Mouse (Mus musculus) hindbrain, embryonic 15.5 days (tissue): ENCODE results near the gene Tmem252. TPM values are rescaled to one million over a fixed set of nuclear protein-coding genes. Genes with fewer than 3 reads are reported as not detected.

Experiments used
- ATAC-seq: fragments of 200-750 bp; cut with Nextera tagmentation; 2 replicates; pipeline ENCODE4 v1.8.0; 2017; ENCODE audit warnings: low read depth, moderate number of reproducible peaks, moderate TSS enrichment; ENCODE audit not compliant: low FRiP score
- H3K27ac ChIP-seq: fragments of 300-500 bp; sonication (generic); replicated peaks from 2 replicates; pipeline ENCODE4 v1.5.1; 2015; ENCODE audit warnings: mild to moderate bottlenecking, inconsistent platforms
- H3K27me3 ChIP-seq: fragments of 300-500 bp; sonication (generic); 2 replicates; pipeline ENCODE4 v1.6.1; 2015; ENCODE audit warnings: control low read depth, inconsistent platforms
- H3K36me3 ChIP-seq: fragments of 300-500 bp; sonication (generic); 2 replicates; pipeline ENCODE4 v1.6.1; 2015; ENCODE audit warnings: control low read depth, inconsistent platforms
- H3K4me1 ChIP-seq: fragments of 300-500 bp; sonication (generic); replicated peaks from 2 replicates; pipeline ENCODE4 v1.6.1; 2015; ENCODE audit warnings: control low read depth, inconsistent platforms
- H3K4me2 ChIP-seq: fragments of 300-500 bp; sonication (generic); 2 replicates; pipeline ENCODE4 v1.6.1; 2015; ENCODE audit warnings: moderate library complexity, mild to moderate bottlenecking, inconsistent platforms
- H3K4me3 ChIP-seq: fragments of 300-500 bp; sonication (generic); 2 replicates; pipeline ENCODE4 v1.5.1; 2015; ENCODE audit warnings: mild to moderate bottlenecking, inconsistent platforms
- H3K9ac ChIP-seq: fragments of 300-500 bp; sonication (generic); 2 replicates; pipeline ENCODE4 v1.6.1; 2015; ENCODE audit warnings: inconsistent platforms
- H3K9me3 ChIP-seq: fragments of 300-500 bp; sonication (generic); 2 replicates; pipeline ENCODE4 v1.6.1; 2016; ENCODE audit warnings: control low read depth, inconsistent platforms
- WGBS: fragments of 180-500 bp; shearing (Covaris S2); methylation state at CpG from one replicate; pipeline ENCODE4 v1.1.7; 2015; 5-methylcytosine and 5-hydroxymethylcytosine counted together
- polyA plus RNA-seq: library from polyadenylated mRNA; unstranded; fragments of >200 nt; fragmentation: Nextera tagmentation; extraction: Ambion mirVana; gene quantifications from 2 replicates; pipeline ENCODE4 v1.2.1, GENCODE M21; 2015

Gene Tmem252
- polyA plus RNA-seq, 1 experiment from 2014 or later = 2.4 TPM

- Histone ChIP-seq H3K4me1 (peaks cover 3% of the 10 kb centered on the region; the same call in 1 of the 2 replicates), H3K27me3 (no peaks in the 10 kb centered on the region), H3K9me3 (no peaks in the 10 kb centered on the region), H3K4me2 (no peak overlapping the region), H3K27ac (0 out of 2 replicates have a peak overlapping the region, but pooled peaks have one; percentile 9), H3K4me3 (no peak overlapping the region), H3K9ac (no peak overlapping the region), H3K36me3 (no peaks in the 10 kb centered on the region)
- WGBS = 35% methylated on average over 6 of the region's 6 CpGs
- ATAC-seq = no peak
These were observed 21.3 kb upstream of the Tmem252 start for GRCm38 (mm10) chr19:24652342-24653019.

DNA sequence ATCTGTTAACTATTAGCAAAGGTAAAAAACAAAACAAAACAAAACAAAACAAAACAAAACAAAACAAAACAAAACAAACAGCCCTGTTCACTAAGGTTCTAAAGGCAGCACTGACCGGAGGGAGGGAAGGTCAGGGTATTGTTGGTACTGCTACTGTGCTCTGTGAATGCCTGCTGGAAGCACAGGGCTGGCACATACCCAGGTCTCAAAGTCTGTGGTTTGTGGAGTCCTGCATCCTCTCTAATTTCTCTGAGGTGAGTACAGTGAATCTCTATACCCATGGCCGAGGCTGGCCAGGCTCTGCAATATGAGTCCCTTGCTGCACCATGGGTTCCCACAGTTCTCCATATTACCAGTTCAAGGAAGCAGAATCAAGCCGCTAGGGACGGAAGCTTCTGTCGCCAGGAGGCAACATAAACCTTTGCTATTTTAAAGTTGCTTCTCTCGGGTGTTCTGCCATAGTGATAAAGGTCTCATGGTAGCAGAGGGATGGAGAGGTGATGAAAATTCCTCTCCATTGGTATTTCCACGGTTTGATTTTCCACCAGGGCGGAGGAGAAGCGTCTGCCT is 20.5 kb upstream of the Tmem252 start:
- H3K9me3 ChIP-seq = no peaks in the 10 kb centered on the region
- 79% methylated on average over 9 of the region's 9 CpGs for WGBS
- no peak for ATAC-seq

DNA sequence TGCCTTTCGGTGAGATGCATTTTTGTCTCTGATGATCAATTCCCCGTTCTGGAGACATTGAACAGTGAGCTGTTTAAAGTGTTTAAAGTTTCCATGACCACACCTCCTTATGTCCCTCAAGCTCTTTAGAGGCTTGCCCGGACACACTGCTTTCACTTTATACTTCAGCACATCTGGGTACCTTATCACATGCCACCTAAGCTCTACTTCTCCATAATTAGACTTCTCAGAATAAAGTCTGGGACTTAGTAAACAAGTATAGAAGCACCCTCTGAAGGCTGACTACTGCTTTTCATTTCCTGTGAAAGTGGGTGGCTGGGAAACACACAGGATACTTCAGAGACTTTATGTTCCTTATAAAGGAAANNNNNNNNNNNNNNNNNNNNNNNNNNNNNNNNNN is 16.8 kb upstream of the Tmem252 start:
- H3K9me3 ChIP-seq = no peaks in the 10 kb centered on the region
- no peak overlapping the region for H3K4me3 ChIP-seq
- H3K27me3 ChIP-seq = no peaks in the 10 kb centered on the region
- H3K9ac ChIP-seq = no peak overlapping the region
- H3K27ac ChIP-seq = no peak overlapping the region
- H3K4me2 ChIP-seq = no peak overlapping the region
- WGBS = 82% methylated on average over 3 of the region's 3 CpGs
- no peaks in the 10 kb centered on the region for H3K36me3 ChIP-seq
- H3K4me1 ChIP-seq = peaks cover 3% of the 10 kb centered on the region; the same call in 1 of the 2 replicates
- ATAC-seq = no peak

More for the DNA sequence above, 20.5 kb upstream of the Tmem252 start:
- Histone ChIP-seq H3K4me2 (no peak overlapping the region), H3K9ac (no peak overlapping the region), H3K36me3 (no peaks in the 10 kb centered on the region), H3K27me3 (no peaks in the 10 kb centered on the region), H3K27ac (no peak overlapping the region), H3K4me1 (peaks cover 3% of the 10 kb centered on the region; the same call in 1 of the 2 replicates), H3K4me3 (no peak overlapping the region)

GRCm38 (mm10) chr19:24662346-24662745 is 11.5 kb upstream of the Tmem252 start:
- WGBS = 94% methylated on average over 2 of the region's 2 CpGs
- Histone ChIP-seq H3K27ac (no peak overlapping the region), H3K9ac (no peak overlapping the region), H3K27me3 (no peaks in the 10 kb centered on the region), H3K36me3 (no peaks in the 10 kb centered on the region), H3K4me3 (no peak overlapping the region), H3K9me3 (no peaks in the 10 kb centered on the region), H3K4me2 (no peak overlapping the region), H3K4me1 (no peaks in the 10 kb centered on the region)
- no peak for ATAC-seq

DNA sequence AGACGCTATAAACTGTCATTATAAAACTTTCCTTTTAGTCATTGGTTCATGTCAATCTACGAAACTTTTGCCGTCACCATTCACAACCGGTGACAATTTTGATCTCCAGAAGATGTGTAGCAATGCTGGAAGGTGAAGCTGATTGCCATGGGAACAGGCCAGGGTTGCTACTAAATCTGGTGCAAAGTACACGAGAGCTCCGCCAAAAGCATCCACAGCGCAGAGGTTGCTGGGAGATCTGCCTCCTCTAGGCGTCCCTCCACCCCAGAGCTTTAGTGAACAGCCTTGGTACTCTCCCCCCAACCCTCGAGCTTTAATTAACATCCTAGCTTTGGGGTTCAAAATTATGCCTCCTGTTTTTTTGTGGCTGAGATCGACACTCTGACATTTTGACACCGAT is 8.0 kb upstream of the Tmem252 start:
- Histone ChIP-seq H3K27me3 (no peaks in the 10 kb centered on the region), H3K9me3 (no peaks in the 10 kb centered on the region), H3K4me3 (no peak overlapping the region), H3K27ac (no peak overlapping the region), H3K4me2 (no peak overlapping the region), H3K4me1 (no peaks in the 10 kb centered on the region), H3K36me3 (no peaks in the 10 kb centered on the region), H3K9ac (no peak overlapping the region)
- no peak for ATAC-seq
- WGBS = 79% methylated on average over 11 of the region's 11 CpGs

GRCm38 (mm10) chr19:24667527-24667926 is 6.3 kb upstream of the Tmem252 start:
- ATAC-seq = no peak
- Histone ChIP-seq H3K27ac (no peak overlapping the region), H3K9ac (no peak overlapping the region), H3K4me2 (no peak overlapping the region), H3K4me3 (no peak overlapping the region), H3K4me1 (no peaks in the 10 kb centered on the region), H3K9me3 (no peaks in the 10 kb centered on the region), H3K27me3 (no peaks in the 10 kb centered on the region), H3K36me3 (no peaks in the 10 kb centered on the region)
- WGBS = 62% methylated on average over 3 of the region's 3 CpGs

DNA sequence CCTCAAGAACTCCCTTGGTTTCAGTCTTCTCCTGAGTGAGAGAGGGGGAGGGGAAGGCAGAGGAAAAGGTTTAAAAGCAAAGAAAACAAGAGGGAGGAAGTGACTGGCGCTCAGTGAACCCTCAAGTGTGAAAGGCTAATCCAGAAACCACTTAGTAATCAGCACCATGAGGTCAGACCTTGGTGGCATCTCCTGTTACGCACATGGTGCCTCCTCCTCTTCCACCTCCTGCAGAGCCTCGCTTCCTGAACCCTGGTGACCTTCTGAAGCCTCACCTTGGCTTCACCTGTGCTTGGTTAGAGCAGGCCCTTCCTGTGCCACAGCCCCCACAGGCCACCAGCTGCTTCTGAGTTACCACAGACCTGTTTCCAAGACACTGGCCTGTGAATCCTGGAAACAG is 2.2 kb upstream of the Tmem252 start:
- Histone ChIP-seq H3K4me1 (no peaks in the 10 kb centered on the region), H3K9me3 (no peaks in the 10 kb centered on the region), H3K4me3 (no peak overlapping the region), H3K36me3 (no peaks in the 10 kb centered on the region), H3K27ac (0 out of 2 replicates have a peak overlapping the region, but pooled peaks have one; percentile 19), H3K9ac (no peak overlapping the region), H3K4me2 (no peak overlapping the region), H3K27me3 (no peaks in the 10 kb centered on the region)
- ATAC-seq = no peak
- WGBS = 76% methylated on average over 3 of the region's 3 CpGs

- Histone ChIP-seq H3K4me1 (no peaks in the 10 kb centered on the region), H3K27ac (no peak overlapping the region), H3K9me3 (no peaks in the 10 kb centered on the region), H3K27me3 (no peaks in the 10 kb centered on the region), H3K9ac (no peak overlapping the region), H3K4me2 (no peak overlapping the region), H3K4me3 (no peak overlapping the region), H3K36me3 (no peaks in the 10 kb centered on the region)
- ATAC-seq = peak; percentile 34; the same call in 1 of the 2 replicates
- WGBS = 80% methylated on average over 10 of the region's 10 CpGs
These were observed 1.3 kb upstream of the Tmem252 start for GRCm38 (mm10) chr19:24672366-24672960.

DNA sequence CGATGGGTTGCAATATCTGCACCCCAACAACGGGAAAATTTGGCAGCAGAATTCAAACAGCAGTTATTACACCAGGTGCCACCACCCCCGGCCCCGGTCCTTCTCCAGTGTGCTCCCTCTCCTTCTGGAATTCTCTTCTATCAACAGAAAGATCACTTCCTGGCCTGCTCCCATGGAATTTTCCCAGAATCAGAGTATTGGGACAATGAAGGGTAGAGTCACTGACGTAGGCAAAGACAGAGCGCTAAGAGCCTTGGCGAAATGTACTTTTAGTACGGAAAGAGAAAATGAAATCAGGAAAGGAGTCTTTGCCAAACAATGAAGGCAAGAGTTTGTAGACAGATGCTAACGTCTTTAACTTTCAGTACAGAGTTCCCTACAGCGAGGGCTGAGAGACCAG is 477 bp upstream of the Tmem252 start:
- no peak for ATAC-seq
- Histone ChIP-seq H3K36me3 (no peaks in the 10 kb centered on the region), H3K4me3 (no peak overlapping the region), H3K9ac (no peak overlapping the region), H3K27ac (no peak overlapping the region), H3K4me1 (no peaks in the 10 kb centered on the region), H3K27me3 (no peaks in the 10 kb centered on the region), H3K9me3 (no peaks in the 10 kb centered on the region), H3K4me2 (no peak overlapping the region)
- 89% methylated on average over 10 of the region's 10 CpGs for WGBS

GRCm38 (mm10) chr19:24676429-24676828 is 2.6 kb downstream of the Tmem252 start:
- WGBS = 91% methylated on average over 7 of the region's 7 CpGs
- Histone ChIP-seq H3K4me1 (no peaks in the 10 kb centered on the region), H3K36me3 (no peaks in the 10 kb centered on the region), H3K9me3 (no peaks in the 10 kb centered on the region), H3K9ac (no peak overlapping the region), H3K27ac (no peak overlapping the region), H3K4me3 (no peak overlapping the region), H3K27me3 (no peaks in the 10 kb centered on the region), H3K4me2 (no peak overlapping the region)
- ATAC-seq = no peak

DNA sequence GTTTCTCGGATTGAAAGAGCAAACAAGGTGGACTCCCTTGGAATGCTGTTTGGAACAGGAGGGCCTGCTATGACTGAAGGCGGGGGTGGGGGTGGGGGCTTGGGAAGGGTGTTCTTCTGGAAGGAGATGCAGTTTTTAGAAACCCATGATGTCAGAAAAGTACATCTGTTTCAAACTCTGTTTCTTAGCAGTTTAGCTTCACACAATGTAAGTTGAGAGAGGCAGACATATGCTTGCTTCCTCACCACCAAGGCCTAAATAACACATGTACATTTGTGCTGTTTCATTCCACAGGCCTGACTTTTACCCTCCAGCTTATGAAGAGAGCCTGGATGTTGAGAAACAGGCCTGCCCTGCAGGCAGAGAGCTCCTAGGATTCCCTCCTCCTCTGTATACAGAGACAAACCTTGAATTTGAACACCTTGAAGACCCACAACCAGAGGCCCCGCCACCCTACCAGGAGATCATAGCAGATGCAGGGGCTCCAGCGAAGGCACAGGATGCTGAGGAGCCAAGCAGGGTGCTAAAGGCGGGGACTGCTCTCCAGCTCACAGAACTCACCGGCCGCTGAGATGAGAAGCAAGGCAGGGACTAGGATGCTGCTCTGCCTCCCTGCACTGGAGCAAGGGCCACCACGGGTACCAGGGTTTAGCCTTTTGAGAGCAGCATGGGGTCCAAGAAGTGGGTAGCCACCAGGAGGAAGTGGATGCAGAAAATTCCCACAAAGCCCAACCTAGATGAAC is 3.6 kb downstream of the Tmem252 start:
- no peak overlapping the region for H3K4me3 ChIP-seq
- 79% methylated on average over 8 of the region's 8 CpGs for WGBS

More for the DNA sequence above, 3.6 kb downstream of the Tmem252 start:
- Histone ChIP-seq H3K27me3 (no peaks in the 10 kb centered on the region), H3K4me2 (no peak overlapping the region), H3K9ac (no peak overlapping the region), H3K9me3 (no peaks in the 10 kb centered on the region), H3K36me3 (no peaks in the 10 kb centered on the region), H3K4me1 (no peaks in the 10 kb centered on the region), H3K27ac (no peak overlapping the region)
- ATAC-seq = no peak
